Mouse (Mus musculus) MEL (cell line): ENCODE data around the gene Ip6k3.

Experiments
- CTCF ChIP-seq, 3 experiments: IDR thresholded peaks in 2 of 3; conservative IDR thresholded peaks in 1 of 3; 2 replicates each; pipeline ENCODE4 v1.5.1; 2011 to 2012; ENCODE audit warnings: low read length in 3 of 3, low read depth in 2 of 3, mild to moderate bottlenecking in 2 of 3, improper control_type of control experiment in 1 of 3, inconsistent platforms in 1 of 3, mixed read lengths in 1 of 3, moderate library complexity in 1 of 3; ENCODE audit not compliant: control insufficient read depth in 1 of 3, insufficient read depth in 1 of 3, poor library complexity in 1 of 3, severe bottlenecking in 1 of 3
- MAFK ChIP-seq: IDR thresholded peaks from 2 replicates; pipeline ENCODE4 v1.6.1; 2011; ENCODE audit warnings: low read depth, mild to moderate bottlenecking, low read length, improper control_type of control experiment, borderline replicate concordance
- MEF2A ChIP-seq: IDR thresholded peaks from 2 replicates; pipeline ENCODE4 v1.6.1; 2014; ENCODE audit warnings: low read depth, mild to moderate bottlenecking, inconsistent platforms, low read length, improper control_type of control experiment; ENCODE audit not compliant: poor library complexity, insufficient replicate concordance, severe bottlenecking; ENCODE audit errors: extremely low read depth
- MYC ChIP-seq: IDR thresholded peaks from 2 replicates; pipeline ENCODE4 v1.6.1; 2011; ENCODE audit warnings: low read depth, mild to moderate bottlenecking, low read length, improper control_type of control experiment, moderate library complexity
- POLR2A ChIP-seq, 2 experiments: IDR thresholded peaks; 2 replicates each; pipeline ENCODE4 v1.6.1; 2011 to 2012; ENCODE audit warnings: low read length in 2 of 2, mild to moderate bottlenecking in 2 of 2, control low read depth in 1 of 2, improper control_type of control experiment in 1 of 2, low read depth in 1 of 2, moderate library complexity in 1 of 2; ENCODE audit not compliant: control insufficient read depth in 1 of 2, insufficient read depth in 1 of 2, poor library complexity in 1 of 2
- POLR2AphosphoS2 ChIP-seq: IDR thresholded peaks from 2 replicates; pipeline ENCODE4 v1.6.1; 2011; ENCODE audit warnings: low read length, improper control_type of control experiment
- RAD21 ChIP-seq: IDR thresholded peaks from 2 replicates; pipeline ENCODE4 v1.6.1; 2011; ENCODE audit warnings: mild to moderate bottlenecking, low read depth, low read length, improper control_type of control experiment
- TBP ChIP-seq: IDR thresholded peaks from 2 replicates; pipeline ENCODE4 v1.8.0; 2011; ENCODE audit warnings: low read depth, low read length, improper control_type of control experiment

DNA sequence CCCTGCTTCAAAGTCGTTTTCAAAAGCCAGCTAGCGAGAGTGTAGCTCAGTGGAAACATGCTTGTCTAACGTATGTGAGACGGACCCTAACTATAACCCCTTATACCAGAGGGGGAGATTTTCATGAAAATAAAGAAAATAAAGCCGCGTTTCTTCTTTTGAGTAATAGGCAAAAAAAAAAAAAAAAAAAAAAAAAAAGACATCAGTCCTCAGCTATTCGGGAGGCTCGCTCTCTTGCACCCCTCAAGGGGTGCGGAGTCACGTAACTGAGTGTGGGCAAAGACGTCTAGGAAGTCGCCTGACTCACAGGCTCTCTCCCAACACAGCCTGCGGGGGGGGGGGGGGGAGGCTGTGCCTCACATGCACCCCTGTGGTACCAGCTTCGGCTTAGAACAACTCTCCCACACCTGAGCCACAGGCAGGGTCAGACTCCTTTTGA is 35.3 kb upstream of the Ip6k3 start:
- TF ChIP-seq TBP (no peak), POLR2A (IDR thresholded peaks at IDR 0.05; ENCODE audit: control insufficient read depth in 1 of 2, insufficient read depth in 1 of 2, low read depth in 1 of 2, low read length in 2 of 2, poor library complexity in 1 of 2) (no peak), MEF2A (no peak), CTCF (IDR thresholded peaks at IDR 0.05 in 2 of 3, conservative IDR thresholded peaks at IDR 0.05 in 1 of 3; ENCODE audit: control insufficient read depth in 1 of 3, insufficient read depth in 1 of 3, low read depth in 2 of 3, low read length in 3 of 3, poor library complexity in 1 of 3, severe bottlenecking in 1 of 3) (no peak), POLR2AphosphoS2 (no peak), MYC (no peak), RAD21 (no peak), MAFK (no peak)
